Mouse (Mus musculus) C2C12 (cell line): ENCODE results near the gene Chn2.

Experiments
- CEBPB ChIP-seq: IDR thresholded peaks from one replicate; pipeline ENCODE4 v1.6.1; 2011; ENCODE audit warnings: low read depth, mild to moderate bottlenecking, control low read depth, moderate library complexity
- CTCF ChIP-seq: IDR thresholded peaks from one replicate; pipeline ENCODE4 v1.5.1; 2011; ENCODE audit not compliant: control insufficient read depth, insufficient read depth, insufficient read length
- MAX ChIP-seq: IDR thresholded peaks from one replicate; pipeline ENCODE4 v1.6.1; 2011; ENCODE audit warnings: mild to moderate bottlenecking, control low read depth
- MYOG ChIP-seq: IDR thresholded peaks from one replicate; pipeline ENCODE4 v1.6.1; 2011; ENCODE audit not compliant: control insufficient read depth, insufficient read length; ENCODE audit errors: extremely low read depth
- USF1 ChIP-seq: IDR thresholded peaks from one replicate; pipeline ENCODE4 v1.6.1; 2011; ENCODE audit warnings: low read depth, mild to moderate bottlenecking, control low read depth, moderate library complexity

- TF ChIP-seq CEBPB: no peak
- TF ChIP-seq CTCF: no peak
- no peak for TF ChIP-seq USF1
- no peak for TF ChIP-seq MAX
- TF ChIP-seq MYOG: no peak
Observed at GRCm38 (mm10) chr6:54329598-54329997, 290.2 kb downstream of the Chn2 start.
